Mouse (Mus musculus): ENCODE measurements around the gene Tbx10. TPM values are rescaled to one million over a fixed set of nuclear protein-coding genes. Genes with fewer than 3 reads are reported as not detected.
"Not testable (repeated sequence)": the region's sequence is repeated elsewhere in the genome, so short reads cannot be mapped to it uniquely, and the experiment has no call there.

Gene Tbx10
- polyA plus RNA-seq, 1 experiment from 2014 or later, result 1.3 TPM

- Histone ChIP-seq H3K9ac (no peak within 1 kb of the TSS), H3K27me3 (replicated peaks) (peaks cover 7% of the 10 kb centered on the region; the same call in 1 of the 2 replicates), H3K4me2 (no peak within 1 kb of the TSS), H3K36me3 (no peaks in the 10 kb centered on the region), H3K9me3 (replicated peaks) (no peaks in the 10 kb centered on the region), H3K4me1 (no peaks in the 10 kb centered on the region), H3K27ac (no peak within 1 kb of the TSS), H3K4me3 (no peak within 1 kb of the TSS)
- WGBS (ENCODE audit: insufficient replicate concordance), result 61% methylated on average over 4 of the region's 4 CpGs
- ATAC-seq, result no peak
These were observed 34.1 kb upstream of the Tbx10 start, which contains the start of gene Aldh3b3 for GRCm38 (mm10) chr19:3958470-3958869. Gene Aldh3b3 (plus strand): TSS chr19:3958645.

- H3K36me3 ChIP-seq, result no peaks in the 10 kb centered on the region
- no peak for ATAC-seq
- H3K4me2 ChIP-seq, result no peak overlapping the region
These were observed 33.5 kb upstream of the Tbx10 start for GRCm38 (mm10) chr19:3959030-3959429.

GRCm38 (mm10) chr19:3960211-3960610 lies 32.3 kb upstream of the Tbx10 start:
- Histone ChIP-seq H3K9ac (no peak overlapping the region), H3K4me2 (no peak overlapping the region), H3K9me3 (replicated peaks) (no peaks in the 10 kb centered on the region), H3K27ac (no peak overlapping the region), H3K4me3 (no peak overlapping the region), H3K27me3 (replicated peaks) (peaks cover 7% of the 10 kb centered on the region; the same call in 1 of the 2 replicates), H3K4me1 (no peaks in the 10 kb centered on the region), H3K36me3 (no peaks in the 10 kb centered on the region)
- WGBS (ENCODE audit: insufficient replicate concordance), result 78% methylated on average over 5 of the region's 5 CpGs
- ATAC-seq, result no peak

More at GRCm38 (mm10) chr19:3959030-3959429, 33.5 kb upstream of the Tbx10 start:
- H3K27me3 ChIP-seq (replicated peaks), result peaks cover 7% of the 10 kb centered on the region; the same call in 1 of the 2 replicates
- no peaks in the 10 kb centered on the region for H3K4me1 ChIP-seq
- no peak overlapping the region for H3K27ac ChIP-seq
- H3K9me3 ChIP-seq (replicated peaks), result no peaks in the 10 kb centered on the region
- no peak overlapping the region for H3K9ac ChIP-seq
- no peak overlapping the region for H3K4me3 ChIP-seq

- H3K4me3 ChIP-seq; H3K27ac ChIP-seq; H3K9me3 ChIP-seq (replicated peaks); H3K9ac ChIP-seq; H3K4me2 ChIP-seq; H3K4me1 ChIP-seq; H3K27me3 ChIP-seq (replicated peaks); H3K36me3 ChIP-seq; ATAC-seq: not testable (repeated sequence)
- 75% methylated on average over 6 of the region's 6 CpGs for WGBS (ENCODE audit: insufficient replicate concordance)
These were observed 30.7 kb upstream of the Tbx10 start for GRCm38 (mm10) chr19:3961805-3962204.

GRCm38 (mm10) chr19:3962469-3962868 lies 30.1 kb upstream of the Tbx10 start:
- Histone ChIP-seq H3K9ac (no peak overlapping the region), H3K4me3 (no peak overlapping the region), H3K4me1 (peaks cover 7% of the 10 kb centered on the region), H3K27me3 (replicated peaks) (0 out of 2 replicates have a peak, but pooled peaks cover 3% of the 10 kb centered on the region), H3K4me2 (no peak overlapping the region), H3K36me3 (no peaks in the 10 kb centered on the region), H3K27ac (no peak overlapping the region), H3K9me3 (replicated peaks) (no peaks in the 10 kb centered on the region)
- 7% methylated on average over 2 of the region's 2 CpGs for WGBS (ENCODE audit: insufficient replicate concordance)
- no peak for ATAC-seq

GRCm38 (mm10) chr19:3964030-3964429 lies 28.5 kb upstream of the Tbx10 start:
- no peak overlapping the region for H3K4me2 ChIP-seq
- no peaks in the 10 kb centered on the region for H3K9me3 ChIP-seq (replicated peaks)
- H3K4me1 ChIP-seq, result peaks cover 8% of the 10 kb centered on the region
- no peak overlapping the region for H3K27ac ChIP-seq
- no peak overlapping the region for H3K4me3 ChIP-seq
- no peak for ATAC-seq
- H3K27me3 ChIP-seq (replicated peaks), result peaks cover 4% of the 10 kb centered on the region; the same call in 1 of the 2 replicates
- no peak overlapping the region for H3K9ac ChIP-seq
- WGBS (ENCODE audit: insufficient replicate concordance), result 54% methylated on average over 4 of the region's 4 CpGs
- H3K36me3 ChIP-seq, result no peaks in the 10 kb centered on the region

GRCm38 (mm10) chr19:3966330-3967075 lies 26.0 kb upstream of the Tbx10 start:
- peaks cover 12% of the 10 kb centered on the region for H3K4me1 ChIP-seq
- WGBS (ENCODE audit: insufficient replicate concordance), result 53% methylated on average over 11 of the region's 11 CpGs
- ATAC-seq, result no peak

GRCm38 (mm10) chr19:3967258-3967657 lies 25.3 kb upstream of the Tbx10 start:
- Histone ChIP-seq H3K4me1 (peaks cover 19% of the 10 kb centered on the region), H3K27ac (no peak overlapping the region), H3K36me3 (no peaks in the 10 kb centered on the region), H3K9ac (0 out of 2 replicates have a peak overlapping the region, but pooled peaks have one; percentile 22), H3K27me3 (replicated peaks) (peaks cover 17% of the 10 kb centered on the region; the same call in 1 of the 2 replicates), H3K4me3 (no peak overlapping the region), H3K9me3 (replicated peaks) (no peaks in the 10 kb centered on the region), H3K4me2 (no peak overlapping the region)
- no peak for ATAC-seq
- WGBS (ENCODE audit: insufficient replicate concordance), result 42% methylated on average over 3 of the region's 3 CpGs

More at GRCm38 (mm10) chr19:3966330-3967075, 26.0 kb upstream of the Tbx10 start:
- H3K9ac ChIP-seq, result 0 out of 2 replicates have a peak overlapping the region, but pooled peaks have one; percentile 22
- no peak overlapping the region for H3K4me2 ChIP-seq
- no peaks in the 10 kb centered on the region for H3K36me3 ChIP-seq
- H3K4me3 ChIP-seq, result no peak overlapping the region
- no peaks in the 10 kb centered on the region for H3K9me3 ChIP-seq (replicated peaks)
- no peak overlapping the region for H3K27ac ChIP-seq
- H3K27me3 ChIP-seq (replicated peaks), result peaks cover 17% of the 10 kb centered on the region; the same call in 1 of the 2 replicates

GRCm38 (mm10) chr19:3972229-3972628 lies 20.3 kb upstream of the Tbx10 start, which contains the start of gene Aldh3b2:
Gene Aldh3b2 (plus strand): TSS chr19:3972328.
- H3K4me2 ChIP-seq, result peak within 1 kb of the TSS; percentile 32
- H3K36me3 ChIP-seq, result no peaks in the 10 kb centered on the region
- H3K9ac ChIP-seq, result 0 out of 2 replicates have a peak within 1 kb of the TSS, but pooled peaks have one; percentile 22
- H3K27ac ChIP-seq, result no peak within 1 kb of the TSS
- peak; percentile 86 for ATAC-seq
- peaks cover 28% of the 10 kb centered on the region for H3K27me3 ChIP-seq (replicated peaks)
- H3K4me3 ChIP-seq, result no peak within 1 kb of the TSS
- peaks cover 25% of the 10 kb centered on the region for H3K4me1 ChIP-seq
- WGBS (ENCODE audit: insufficient replicate concordance), result 31% methylated on average over 9 of the region's 9 CpGs
- no peaks in the 10 kb centered on the region for H3K9me3 ChIP-seq (replicated peaks)

GRCm38 (mm10) chr19:3974608-3975007 lies 17.9 kb upstream of the Tbx10 start:
- peaks cover 22% of the 10 kb centered on the region for H3K4me1 ChIP-seq
- H3K4me3 ChIP-seq; H3K9me3 ChIP-seq (replicated peaks); ATAC-seq; H3K27ac ChIP-seq; H3K9ac ChIP-seq; H3K4me2 ChIP-seq; H3K36me3 ChIP-seq: not testable (repeated sequence)
- H3K27me3 ChIP-seq (replicated peaks), result peaks cover 18% of the 10 kb centered on the region
- WGBS (ENCODE audit: insufficient replicate concordance), result 75% methylated on average over 6 of the region's 6 CpGs

- 57% methylated on average over 2 of the region's 2 CpGs for WGBS (ENCODE audit: insufficient replicate concordance)
- Histone ChIP-seq H3K4me1 (peaks cover 25% of the 10 kb centered on the region), H3K9ac (no peak overlapping the region), H3K9me3 (replicated peaks) (no peaks in the 10 kb centered on the region), H3K36me3 (no peaks in the 10 kb centered on the region), H3K27me3 (replicated peaks) (peaks cover 11% of the 10 kb centered on the region; the same call in 1 of the 2 replicates), H3K27ac (no peak overlapping the region), H3K4me3 (no peak overlapping the region), H3K4me2 (no peak overlapping the region)
- ATAC-seq, result no peak
These were observed 16.7 kb upstream of the Tbx10 start for GRCm38 (mm10) chr19:3975866-3976265.

GRCm38 (mm10) chr19:3980309-3980708 lies 12.2 kb upstream of the Tbx10 start:
- no peak overlapping the region for H3K27ac ChIP-seq
- 15% methylated on average over 4 of the region's 4 CpGs for WGBS (ENCODE audit: insufficient replicate concordance)

More at GRCm38 (mm10) chr19:3980309-3980708, 12.2 kb upstream of the Tbx10 start:
- H3K4me1 ChIP-seq, result peaks cover 11% of the 10 kb centered on the region
- H3K4me2 ChIP-seq, result no peak overlapping the region
- no peaks in the 10 kb centered on the region for H3K9me3 ChIP-seq (replicated peaks)
- no peak overlapping the region for H3K9ac ChIP-seq
- no peaks in the 10 kb centered on the region for H3K36me3 ChIP-seq
- ATAC-seq, result peak; percentile 58
- H3K27me3 ChIP-seq (replicated peaks), result peaks cover 11% of the 10 kb centered on the region; the same call in 1 of the 2 replicates
- no peak overlapping the region for H3K4me3 ChIP-seq

Data from liver, embryonic 12.5 days (tissue).